Mouse (Mus musculus) stomach, embryonic 15.5 days (tissue): Measurements from ENCODE around the gene Atp1a2. TPM values are rescaled to one million over a fixed set of nuclear protein-coding genes. Genes with fewer than 3 reads are reported as not detected.
A peak's percentile ranks its signal among the peaks of the same experiment; 100 is the strongest.

ENCODE experiments used
- ATAC-seq: fragments of 200-750 bp; cut with Nextera tagmentation; 2 replicates; pipeline ENCODE4 v1.8.0; 2017; ENCODE audit warnings: low read depth, moderate number of reproducible peaks, moderate TSS enrichment; ENCODE audit not compliant: insufficient read depth, low FRiP score
- H3K27ac ChIP-seq: fragments of 300-500 bp; sonication (generic); 2 replicates; pipeline ENCODE4 v1.5.1; 2015; ENCODE audit warnings: mild to moderate bottlenecking, inconsistent platforms
- H3K27me3 ChIP-seq: fragments of 300-500 bp; sonication (generic); replicated peaks from 2 replicates; pipeline ENCODE4 v1.6.1; 2015; ENCODE audit warnings: inconsistent platforms
- H3K36me3 ChIP-seq: fragments of 300-500 bp; sonication (generic); 2 replicates; pipeline ENCODE4 v1.6.1; 2015; ENCODE audit warnings: inconsistent platforms
- H3K4me1 ChIP-seq: fragments of 300-500 bp; sonication (generic); 2 replicates; pipeline ENCODE4 v1.6.1; 2015; ENCODE audit warnings: inconsistent platforms
- H3K4me2 ChIP-seq: fragments of 300-500 bp; sonication (generic); 2 replicates; pipeline ENCODE4 v1.6.1; 2015; ENCODE audit warnings: mild to moderate bottlenecking, inconsistent platforms
- H3K4me3 ChIP-seq: fragments of 300-500 bp; sonication (generic); replicated peaks from 2 replicates; pipeline ENCODE4 v1.5.1; 2015; ENCODE audit warnings: inconsistent platforms
- H3K9ac ChIP-seq: fragments of 300-500 bp; sonication (generic); 2 replicates; pipeline ENCODE4 v1.6.1; 2015; ENCODE audit warnings: inconsistent platforms
- H3K9me3 ChIP-seq: fragments of 300-500 bp; sonication (generic); 2 replicates; pipeline ENCODE4 v1.6.1; 2016; ENCODE audit warnings: inconsistent platforms
- WGBS: fragments of 180-500 bp; shearing (Covaris S2); methylation state at CpG from one replicate; pipeline ENCODE4 v1.1.7; 2015; 5-methylcytosine and 5-hydroxymethylcytosine counted together
- polyA plus RNA-seq: library from polyadenylated mRNA; unstranded; fragments of >200 nt; fragmentation: Nextera tagmentation; extraction: Ambion mirVana; gene quantifications from 2 replicates; pipeline ENCODE4 v1.2.1, GENCODE M21; 2015

The Atp1a2 gene
- polyA plus RNA-seq, 1 experiment from 2014 or later, result 4.2 TPM

DNA sequence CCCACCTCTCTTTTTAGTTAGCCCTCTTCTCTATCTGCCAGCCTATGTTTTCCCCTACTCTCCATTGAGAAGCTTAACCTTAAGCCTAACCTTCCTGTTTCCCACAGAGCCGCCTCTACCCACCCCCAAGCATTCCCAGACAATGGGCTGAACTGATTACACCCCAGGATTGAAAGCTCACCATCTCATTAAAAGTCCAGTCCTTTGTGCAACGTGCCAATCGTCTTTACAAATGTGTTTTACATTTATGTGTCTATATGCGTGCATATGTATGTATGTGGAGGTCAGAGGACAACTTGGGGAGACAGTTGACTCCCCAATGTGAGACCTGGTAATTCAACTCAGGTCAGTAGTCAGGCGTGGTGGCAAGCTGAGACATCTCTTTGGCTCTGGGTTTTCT, 25.4 kb upstream of the Atp1a2 start:
- no peak overlapping the region for H3K9ac ChIP-seq
- no peak overlapping the region for H3K4me3 ChIP-seq
- no peaks in the 10 kb centered on the region for H3K9me3 ChIP-seq
- no peaks in the 10 kb centered on the region for H3K36me3 ChIP-seq
- H3K27me3 ChIP-seq, result peaks cover 35% of the 10 kb centered on the region
- H3K4me2 ChIP-seq, result no peak overlapping the region
- H3K27ac ChIP-seq, result no peak overlapping the region
- H3K4me1 ChIP-seq, result peaks cover 8% of the 10 kb centered on the region
- no peak for ATAC-seq
- WGBS, result 50% methylated on average over 5 of the region's 5 CpGs

DNA sequence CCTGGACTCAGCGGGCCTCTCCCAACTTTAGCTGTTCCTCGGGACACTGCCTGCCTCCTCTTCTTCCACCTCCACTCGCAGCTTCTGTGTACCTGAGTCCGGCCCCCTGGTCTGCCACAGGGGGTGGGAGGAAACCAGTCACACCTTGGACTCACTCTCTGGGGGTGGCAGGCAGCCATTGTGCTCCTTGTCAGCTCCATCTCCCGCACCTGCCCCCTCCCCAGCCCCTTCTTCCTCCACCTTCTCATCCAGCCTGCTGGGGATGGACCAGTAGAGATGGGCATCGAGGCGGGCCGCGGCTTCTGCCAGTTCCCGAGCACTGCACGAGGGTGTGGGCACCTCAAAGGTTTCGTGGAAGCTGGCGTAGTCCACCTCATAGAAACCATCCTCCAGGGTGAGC, 24.9 kb upstream of the Atp1a2 start:
- WGBS, result 56% methylated on average over 13 of the region's 13 CpGs
- no peak for ATAC-seq

GRCm38 (mm10) chr1:172319921-172320411, 22.1 kb upstream of the Atp1a2 start:
- WGBS, result 43% methylated on average over 5 of the region's 5 CpGs
- Histone ChIP-seq H3K27me3 (0 out of 2 replicates have a peak, but pooled peaks cover 2% of the 10 kb centered on the region), H3K4me3 (no peak overlapping the region), H3K9me3 (no peaks in the 10 kb centered on the region), H3K36me3 (no peaks in the 10 kb centered on the region), H3K9ac (no peak overlapping the region), H3K4me2 (no peak overlapping the region), H3K4me1 (no peaks in the 10 kb centered on the region), H3K27ac (no peak overlapping the region)
- no peak; the same call in 1 of the 2 replicates for ATAC-seq

More for the DNA sequence above, 24.9 kb upstream of the Atp1a2 start:
- Histone ChIP-seq H3K36me3 (no peaks in the 10 kb centered on the region), H3K4me3 (no peak overlapping the region), H3K4me2 (no peak overlapping the region), H3K9me3 (no peaks in the 10 kb centered on the region), H3K27ac (no peak overlapping the region), H3K27me3 (peaks cover 30% of the 10 kb centered on the region), H3K4me1 (peaks cover 8% of the 10 kb centered on the region), H3K9ac (no peak overlapping the region)

- Histone ChIP-seq H3K9me3 (no peaks in the 10 kb centered on the region), H3K4me2 (no peak overlapping the region), H3K4me3 (no peak overlapping the region), H3K27me3 (no peaks in the 10 kb centered on the region), H3K4me1 (no peaks in the 10 kb centered on the region), H3K36me3 (no peaks in the 10 kb centered on the region), H3K9ac (no peak overlapping the region), H3K27ac (no peak overlapping the region)
- ATAC-seq, result no peak
- WGBS, result 81% methylated on average over 7 of the region's 7 CpGs
Measured at GRCm38 (mm10) chr1:172319346-172319745, 21.5 kb upstream of the Atp1a2 start.

GRCm38 (mm10) chr1:172318424-172319035, 20.7 kb upstream of the Atp1a2 start:
- H3K36me3 ChIP-seq, result no peaks in the 10 kb centered on the region
- H3K9ac ChIP-seq, result no peak overlapping the region
- no peak overlapping the region for H3K4me2 ChIP-seq
- 85% methylated on average over 19 of the region's 19 CpGs for WGBS
- no peaks in the 10 kb centered on the region for H3K4me1 ChIP-seq
- no peak overlapping the region for H3K4me3 ChIP-seq
- no peak overlapping the region for H3K27ac ChIP-seq
- H3K9me3 ChIP-seq, result no peaks in the 10 kb centered on the region
- H3K27me3 ChIP-seq, result no peaks in the 10 kb centered on the region
- ATAC-seq, result 0 out of 2 replicates have a peak, but pooled peaks have one; percentile 2

- peaks cover 4% of the 10 kb centered on the region for H3K4me1 ChIP-seq
- H3K27ac ChIP-seq, result no peak overlapping the region
- no peaks in the 10 kb centered on the region for H3K36me3 ChIP-seq
- no peaks in the 10 kb centered on the region for H3K9me3 ChIP-seq
- H3K27me3 ChIP-seq, result no peaks in the 10 kb centered on the region
- no peak for ATAC-seq
- 75% methylated on average over 15 of the region's 15 CpGs for whole genome bisulfite sequencing
- H3K4me3 ChIP-seq, result no peak overlapping the region
- no peak overlapping the region for H3K9ac ChIP-seq
- no peak overlapping the region for H3K4me2 ChIP-seq
Measured at GRCm38 (mm10) chr1:172317946-172318345, 20.1 kb upstream of the Atp1a2 start.

DNA sequence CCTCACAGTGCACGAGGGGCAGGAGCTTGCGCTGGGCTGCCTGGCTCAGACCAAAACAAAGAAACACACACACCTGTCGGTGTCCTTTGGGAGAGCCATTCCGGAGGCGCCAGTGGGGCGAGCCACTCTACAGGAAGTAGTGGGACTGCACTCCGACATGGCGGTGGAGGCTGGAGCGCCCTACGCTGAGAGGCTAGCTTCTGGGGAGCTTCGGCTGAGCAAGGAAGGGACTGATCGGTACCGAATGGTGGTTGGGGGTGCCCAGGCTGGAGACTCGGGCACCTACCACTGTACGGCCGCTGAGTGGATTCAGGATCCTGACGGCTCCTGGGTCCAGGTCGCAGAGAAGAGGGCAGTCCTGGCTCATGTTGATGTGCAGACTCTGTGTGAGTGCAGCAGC, 19.6 kb upstream of the Atp1a2 start:
- no peaks in the 10 kb centered on the region for H3K27me3 ChIP-seq
- no peak overlapping the region for H3K4me2 ChIP-seq
- no peak overlapping the region for H3K9ac ChIP-seq
- ATAC-seq, result no peak
- 75% methylated on average over 18 of the region's 18 CpGs for WGBS
- H3K36me3 ChIP-seq, result no peaks in the 10 kb centered on the region
- no peak overlapping the region for H3K27ac ChIP-seq
- H3K4me1 ChIP-seq, result peaks cover 8% of the 10 kb centered on the region
- no peak overlapping the region for H3K4me3 ChIP-seq
- no peaks in the 10 kb centered on the region for H3K9me3 ChIP-seq

DNA sequence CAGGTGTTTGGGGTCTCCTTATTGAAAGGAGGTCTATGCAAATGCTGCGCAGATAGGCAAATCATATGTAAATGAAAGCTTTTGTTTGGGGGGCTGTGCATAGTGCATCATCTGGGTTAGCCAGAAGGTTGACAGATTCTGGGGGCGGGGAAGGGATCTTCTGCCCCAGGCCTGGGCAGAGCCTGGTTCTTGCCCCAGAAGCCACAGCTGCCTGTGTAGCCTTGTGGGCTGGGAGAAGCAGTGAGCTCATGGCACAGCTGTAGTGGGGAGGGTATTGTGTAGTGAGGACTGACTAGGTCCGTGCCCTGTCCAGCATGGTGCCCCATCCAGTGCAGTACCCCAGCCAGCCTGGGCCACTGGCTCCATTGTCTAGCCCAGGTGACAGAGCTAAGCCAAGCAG, 17.0 kb upstream of the Atp1a2 start:
- Histone ChIP-seq H3K4me3 (no peak overlapping the region), H3K4me2 (no peak overlapping the region), H3K4me1 (peaks cover 12% of the 10 kb centered on the region), H3K27ac (no peak overlapping the region), H3K27me3 (no peaks in the 10 kb centered on the region), H3K9ac (no peak overlapping the region), H3K36me3 (no peaks in the 10 kb centered on the region), H3K9me3 (no peaks in the 10 kb centered on the region)
- ATAC-seq, result no peak
- 88% methylated on average over 3 of the region's 3 CpGs for WGBS

DNA sequence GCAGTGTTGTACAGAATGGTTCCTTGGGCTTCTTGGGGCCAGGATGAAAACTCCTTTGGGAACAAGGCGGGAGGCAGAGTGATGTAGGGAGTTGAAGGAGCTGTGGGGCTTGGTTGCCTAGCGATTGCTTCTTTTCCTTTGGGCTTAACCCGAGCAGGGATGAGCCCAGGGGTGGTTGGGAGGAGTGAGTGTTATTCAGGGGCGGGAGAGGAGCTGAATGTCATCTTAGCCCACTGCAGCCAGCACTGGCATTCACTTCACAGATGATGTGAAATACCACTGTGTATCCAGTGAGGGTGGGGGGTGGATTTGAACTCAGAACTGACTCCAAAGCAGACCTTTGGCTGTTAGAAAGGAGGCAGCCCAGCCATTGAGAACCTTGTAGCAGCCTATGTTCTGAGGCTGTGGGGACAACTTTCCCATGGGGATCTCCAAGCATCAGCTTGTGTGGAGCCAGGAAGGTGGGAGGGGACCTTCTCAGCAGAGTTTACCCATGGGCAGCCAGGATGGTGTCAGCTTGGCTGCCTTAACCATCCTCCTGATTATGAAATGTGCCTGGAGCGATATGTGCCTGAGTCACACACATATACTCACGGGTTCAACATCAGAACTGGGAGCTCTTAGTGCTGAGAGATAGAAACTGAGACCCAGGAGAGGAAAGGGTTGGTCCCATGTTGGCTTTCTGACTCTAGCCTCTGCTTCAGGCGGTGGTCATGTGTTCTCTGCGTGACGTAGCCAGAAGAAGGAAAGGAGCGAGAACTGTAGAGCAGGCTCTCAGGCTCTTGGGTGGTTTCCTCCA, 15.9 kb upstream of the Atp1a2 start:
- 77% methylated on average over 10 of the region's 10 CpGs for WGBS

DNA sequence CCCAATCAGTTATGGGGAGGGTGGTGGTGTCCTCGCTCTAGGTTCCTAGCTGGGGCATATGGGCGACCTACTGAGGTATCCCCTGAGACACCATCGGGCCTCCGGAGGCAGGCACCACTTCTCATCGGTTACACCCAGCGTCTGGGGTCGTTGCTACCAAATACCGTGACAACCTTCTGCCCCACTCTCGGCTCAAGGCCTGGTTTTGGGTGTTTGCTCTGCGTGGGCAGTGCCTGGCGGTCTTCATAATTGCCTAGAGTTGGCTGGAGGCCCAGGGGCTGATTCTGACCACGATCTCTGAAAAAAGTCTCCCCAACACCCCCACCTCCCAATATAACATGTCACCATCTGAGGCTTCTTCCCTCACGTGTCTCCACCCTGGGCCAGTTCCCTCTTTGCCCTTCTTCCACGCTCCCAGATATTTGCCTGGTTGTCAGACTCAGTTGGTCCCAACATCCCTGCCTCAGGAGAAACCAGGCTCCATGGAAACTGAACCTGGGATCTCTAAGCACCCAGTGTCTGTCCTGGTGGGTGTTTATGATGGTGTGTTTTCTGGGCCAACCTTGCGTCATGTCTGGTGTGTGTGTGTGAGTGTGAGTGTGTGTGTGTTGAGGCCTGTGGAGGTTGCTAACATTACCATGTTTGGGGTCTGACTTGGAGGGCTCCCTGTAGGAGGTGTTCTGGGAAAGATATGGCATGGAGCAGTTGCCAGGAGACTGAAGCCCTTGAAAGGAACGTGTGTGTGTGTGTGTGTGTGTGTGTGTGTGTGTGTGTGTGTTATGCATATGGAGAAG, 15.1 kb upstream of the Atp1a2 start:
- no peaks in the 10 kb centered on the region for H3K36me3 ChIP-seq
- peaks cover 14% of the 10 kb centered on the region for H3K4me1 ChIP-seq
- peak overlapping the region; percentile 70 for H3K4me3 ChIP-seq
- no peaks in the 10 kb centered on the region for H3K9me3 ChIP-seq
- H3K27ac ChIP-seq, result no peak overlapping the region
- no peak for ATAC-seq
- WGBS, result 14% methylated on average over 16 of the region's 16 CpGs
- no peaks in the 10 kb centered on the region for H3K27me3 ChIP-seq
- H3K4me2 ChIP-seq, result peak overlapping the region; percentile 95
- peak overlapping the region; percentile 43; the same call in 1 of the 2 replicates for H3K9ac ChIP-seq

More for the DNA sequence above, 15.9 kb upstream of the Atp1a2 start:
- Histone ChIP-seq H3K9me3 (no peaks in the 10 kb centered on the region), H3K4me3 (0 out of 2 replicates have a peak overlapping the region, but pooled peaks have one; percentile 70), H3K9ac (no peak overlapping the region), H3K4me2 (peak overlapping the region; percentile 95), H3K4me1 (peaks cover 14% of the 10 kb centered on the region), H3K27ac (no peak overlapping the region), H3K27me3 (no peaks in the 10 kb centered on the region), H3K36me3 (no peaks in the 10 kb centered on the region)
- no peak for ATAC-seq

DNA sequence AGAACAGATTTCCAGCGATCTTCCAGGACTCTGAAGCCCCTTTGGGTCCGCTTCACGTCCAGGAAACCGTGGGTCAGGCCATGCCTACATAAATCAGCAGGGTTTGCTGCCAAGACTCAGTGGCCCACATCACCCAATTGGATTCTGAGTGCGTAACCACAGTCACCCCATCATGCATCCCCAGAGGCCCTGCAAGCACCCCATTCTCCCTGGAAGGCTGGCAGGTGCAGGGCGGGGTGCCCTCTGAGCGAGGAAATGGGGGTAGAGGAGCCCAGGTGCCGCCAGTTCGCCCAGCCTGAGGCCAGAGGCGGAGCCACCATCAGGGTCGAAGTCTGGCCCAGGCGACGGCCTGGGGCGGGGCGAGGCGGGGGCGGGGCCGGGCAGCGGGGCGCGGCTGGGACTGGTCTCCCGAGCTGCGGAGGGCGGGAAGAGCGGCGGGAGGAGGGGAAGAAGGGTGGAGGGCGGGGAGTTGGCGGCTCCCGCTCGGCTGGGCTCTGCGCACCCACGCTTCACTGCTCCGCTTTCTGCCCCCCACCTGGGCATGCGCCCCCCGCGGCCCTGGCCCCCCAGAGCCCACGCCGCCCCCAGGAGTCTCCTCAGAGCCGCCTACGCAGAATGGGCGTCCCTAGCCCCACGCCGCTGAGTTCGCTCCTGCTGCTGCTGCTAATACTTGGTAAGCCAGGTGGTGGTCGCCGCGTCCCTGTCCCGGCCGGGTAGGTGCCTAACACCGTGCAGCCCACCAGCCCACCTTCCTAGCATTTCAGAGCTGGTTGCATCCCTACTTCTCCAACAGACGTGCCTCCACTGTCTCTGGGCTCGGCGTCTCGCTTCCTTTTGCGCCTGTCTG, 14.3 kb upstream of the Atp1a2 start:
- Histone ChIP-seq H3K9me3 (no peaks in the 10 kb centered on the region), H3K4me2 (peak overlapping the region; percentile 95), H3K27ac (peak overlapping the region; percentile 98), H3K9ac (peak overlapping the region; percentile 69), H3K27me3 (no peaks in the 10 kb centered on the region), H3K4me1 (peaks cover 14% of the 10 kb centered on the region), H3K36me3 (no peaks in the 10 kb centered on the region), H3K4me3 (peak overlapping the region; percentile 70)
- peak; percentile 82 for ATAC-seq
- WGBS, result under 1% methylated on average over 41 of the region's 55 CpGs
